Mouse (Mus musculus) forelimb bud, embryonic 11.5 days (tissue): Measurements from ENCODE around the gene Nhsl1.
"Not testable (repeated sequence)": the region's sequence is repeated elsewhere in the genome, so short reads cannot be mapped to it uniquely, and the experiment has no call there.

ENCODE experiments used
- DNase-seq: peaks from one replicate; pipeline ENCODE4 v3.0.0-alpha.2; 2012; ENCODE audit warnings: low read depth, low spot score

Nhsl1 gene

GRCm38 (mm10) chr10:18528475-18528874 lies 209.7 kb downstream of the Nhsl1 start:
- DNase-seq: peak; percentile 48

GRCm38 (mm10) chr10:18529177-18529576 lies 210.4 kb downstream of the Nhsl1 start:
- DNase-seq: no peak

DNA sequence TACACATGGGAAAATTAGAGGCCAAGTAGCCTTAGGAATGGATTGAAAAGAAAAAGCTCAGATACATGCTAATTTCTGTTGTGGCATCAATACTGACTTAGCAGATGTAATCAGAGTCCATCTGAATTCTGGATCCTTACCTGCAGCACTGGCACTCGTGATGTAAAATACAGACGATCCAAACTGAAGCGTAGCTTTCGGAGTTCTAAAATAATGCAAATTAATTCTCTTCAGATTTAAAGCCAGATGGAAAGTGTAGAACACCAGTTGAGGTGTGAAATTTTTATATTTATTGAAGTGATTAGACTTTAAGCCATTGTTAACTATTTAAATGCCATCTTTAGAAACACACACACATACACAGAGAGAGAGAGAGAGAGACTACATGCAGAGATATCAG lies 211.4 kb downstream of the Nhsl1 start:
- no peak for DNase-seq

DNA sequence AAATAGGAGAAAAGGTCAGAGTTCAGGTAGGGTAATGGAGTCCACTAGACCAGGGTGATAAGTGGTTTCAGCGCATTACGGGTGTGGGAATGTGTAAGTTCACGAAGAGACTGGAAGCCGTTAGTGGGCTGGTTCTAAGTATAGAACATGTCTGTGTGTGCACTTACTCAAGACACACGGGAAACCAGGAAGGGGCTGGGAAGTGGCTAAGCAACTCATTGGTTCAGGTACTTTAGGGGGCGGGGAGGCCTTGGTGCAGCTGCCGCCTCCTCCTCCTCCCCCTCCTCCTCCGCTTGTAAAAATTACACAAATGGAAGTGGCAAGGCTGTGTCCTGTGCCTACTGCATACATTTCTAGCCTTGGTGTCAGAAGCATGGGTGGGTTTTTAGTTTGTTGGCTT lies 213.5 kb downstream of the Nhsl1 start:
- DNase-seq: peak; percentile 13

DNA sequence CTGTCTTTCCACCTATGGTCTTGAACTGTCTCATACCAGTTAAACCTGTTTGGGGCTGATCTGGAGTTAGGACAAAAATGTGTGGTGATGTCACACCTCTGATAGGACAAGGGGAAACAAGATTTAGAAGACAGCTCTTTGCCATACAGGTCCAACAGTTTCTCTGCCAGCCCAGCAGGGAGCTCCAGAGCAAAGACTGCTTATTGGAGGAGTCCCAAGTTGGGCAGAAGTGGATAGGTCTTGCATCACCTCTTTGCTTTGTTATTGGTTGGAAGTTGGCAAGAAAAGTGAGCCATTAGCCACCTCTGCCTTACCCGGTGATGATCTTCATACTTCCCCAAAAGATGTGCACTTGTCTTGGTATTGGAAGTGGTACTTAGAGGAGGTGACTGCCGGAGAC lies 218.1 kb downstream of the Nhsl1 start:
- no peak for DNase-seq

- DNase-seq: peak; percentile 16
Measured at GRCm38 (mm10) chr10:18545309-18545708, 226.5 kb downstream of the Nhsl1 start.

DNA sequence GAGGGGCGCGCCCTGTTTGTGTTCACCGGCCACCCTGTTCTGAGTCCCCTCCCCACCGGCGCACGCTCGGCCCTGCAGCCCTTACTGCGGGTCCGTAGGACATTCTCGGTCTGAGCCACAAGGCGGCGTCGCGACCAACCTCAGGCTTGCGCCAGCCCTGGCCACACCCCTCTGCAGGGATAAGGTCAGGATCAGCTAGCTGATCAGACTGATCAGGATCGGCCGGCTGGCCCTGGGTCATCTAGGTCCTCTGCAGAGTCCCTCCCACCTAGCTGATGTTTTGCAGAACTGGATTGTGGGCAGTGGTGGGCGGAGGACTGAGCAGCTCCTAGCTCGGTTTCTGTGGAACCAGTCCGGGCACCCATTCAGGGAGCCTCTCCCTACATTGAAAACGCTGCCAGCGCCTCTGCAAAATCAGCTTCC lies 227.0 kb downstream of the Nhsl1 start, which contains the start of gene Hebp2:
Gene Hebp2 (minus strand): TSS at position 264 of the 423 bp plus-strand sequence.
- peak; percentile 84 for DNase-seq

DNA sequence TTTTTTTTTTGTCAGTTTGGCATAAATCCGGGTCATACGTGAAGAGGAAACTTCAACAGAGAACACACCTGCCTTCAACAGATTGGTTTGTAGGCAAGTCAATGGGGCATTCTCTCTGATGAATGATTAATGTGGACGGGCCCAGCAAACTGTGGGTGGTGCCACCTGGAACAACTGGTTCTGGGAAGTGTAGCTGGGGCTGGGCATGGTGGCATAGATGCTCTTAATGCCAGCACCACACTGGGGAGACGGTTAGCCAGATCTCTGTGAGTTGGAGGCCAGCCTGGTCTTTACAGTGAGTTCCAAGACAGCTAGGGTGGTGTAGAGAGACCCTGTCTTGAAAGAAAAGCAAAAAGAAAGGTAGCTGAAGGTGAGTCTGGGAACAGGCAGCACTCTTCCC lies 228.6 kb downstream of the Nhsl1 start:
- DNase-seq: no peak

DNA sequence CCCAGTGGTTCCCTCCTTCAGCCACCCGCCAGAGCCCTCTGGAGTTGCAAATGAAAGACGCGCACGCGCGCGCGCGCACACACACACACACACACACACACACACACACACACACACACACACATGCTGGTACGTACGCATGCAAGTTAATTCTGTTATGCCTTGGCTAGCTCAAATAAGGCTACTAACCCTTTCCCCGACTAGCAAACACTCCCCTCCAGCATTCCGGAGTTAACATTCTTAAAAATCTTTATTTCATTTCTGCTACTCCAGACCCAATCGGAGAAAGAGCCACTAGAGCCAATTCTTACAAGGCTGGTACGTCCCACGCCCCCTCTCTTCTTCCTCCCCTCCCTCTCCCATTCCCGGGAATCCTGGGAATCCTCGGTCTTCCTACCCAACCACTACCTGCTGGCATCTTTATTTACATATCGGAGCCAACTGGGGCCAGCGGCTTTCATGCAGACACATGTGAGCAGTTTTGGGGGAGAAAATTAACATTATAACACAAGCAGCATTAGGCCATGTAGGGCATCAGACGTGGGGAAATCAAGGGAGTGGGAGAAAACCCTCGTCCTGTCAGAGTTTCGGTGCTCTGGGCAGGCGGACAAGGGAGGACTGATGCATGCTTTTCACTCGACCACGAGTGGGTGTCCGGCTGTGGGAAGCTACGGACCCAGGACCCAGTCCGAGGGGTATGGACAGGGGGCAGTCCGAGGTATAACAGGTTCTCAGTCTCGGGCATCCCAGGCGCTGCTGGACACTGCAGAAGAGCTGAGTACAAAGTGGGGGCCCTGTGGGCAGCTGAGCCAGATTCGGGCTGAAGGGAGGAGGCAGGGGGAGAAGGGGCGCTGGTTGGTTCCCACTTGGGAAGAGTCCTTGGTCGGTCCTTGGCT lies 230.8 kb downstream of the Nhsl1 start:
- DNase-seq: no peak

DNA sequence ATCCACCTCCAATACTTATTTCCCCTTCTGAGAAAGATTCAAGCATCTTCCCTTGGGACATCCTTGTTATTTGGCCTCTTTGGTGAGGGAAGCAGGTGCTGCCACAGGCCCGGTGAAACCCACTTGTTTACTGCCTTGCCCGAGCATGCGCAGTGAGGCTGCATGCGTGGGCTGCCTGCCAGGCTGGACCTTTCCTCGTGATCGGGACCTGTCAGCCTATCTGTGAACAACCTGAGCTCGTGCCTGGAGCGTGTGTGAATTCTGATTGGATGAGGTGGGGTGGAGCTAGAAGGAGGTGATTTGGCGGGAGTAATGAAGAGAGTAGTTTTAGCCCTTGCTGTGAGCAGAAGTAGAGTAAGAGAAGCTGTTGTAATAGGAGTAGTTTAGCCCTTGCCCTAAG lies 240.3 kb downstream of the Nhsl1 start:
- not testable (repeated sequence) for DNase-seq

- no peak for DNase-seq
Measured at GRCm38 (mm10) chr10:18561445-18561844, 242.7 kb downstream of the Nhsl1 start.

- DNase-seq: peak; percentile 26
Measured at GRCm38 (mm10) chr10:18562940-18563339, 244.2 kb downstream of the Nhsl1 start.

GRCm38 (mm10) chr10:18572581-18572980 lies 253.8 kb downstream of the Nhsl1 start:
- no peak for DNase-seq
